Mouse (Mus musculus) hindbrain, embryonic 11.5 days (tissue): ENCODE measurements around the gene Gm10220. TPM values are rescaled to one million over a fixed set of nuclear protein-coding genes. Genes with fewer than 3 reads are reported as not detected.
"Not testable (repeated sequence)": the region's sequence is repeated elsewhere in the genome, so short reads cannot be mapped to it uniquely, and the experiment has no call there.

Experiments
- ATAC-seq: fragments of 200-750 bp; cut with Nextera tagmentation; 2 replicates; pipeline ENCODE4 v1.8.0; 2017; ENCODE audit warnings: mild to moderate bottlenecking, moderate TSS enrichment, moderate library complexity; ENCODE audit not compliant: low FRiP score
- DNase-seq: peaks from one replicate; pipeline ENCODE4 v3.0.0-alpha.2; 2015; ENCODE audit warnings: low spot score
- H3K27ac ChIP-seq: fragments of 300-500 bp; sonication (generic); 2 replicates; pipeline ENCODE4 v1.5.1; 2014; ENCODE audit warnings: mild to moderate bottlenecking, low read depth, low read length
- H3K27me3 ChIP-seq: fragments of 300-500 bp; sonication (generic); 2 replicates; pipeline ENCODE4 v1.6.1; 2014; ENCODE audit warnings: mild to moderate bottlenecking, low read length, moderate library complexity, mixed read lengths; ENCODE audit not compliant: control insufficient read depth, insufficient read depth
- H3K36me3 ChIP-seq: fragments of 300-500 bp; sonication (generic); 2 replicates; pipeline ENCODE4 v1.6.1; 2014; ENCODE audit warnings: mild to moderate bottlenecking, low read length, moderate library complexity, mixed read lengths; ENCODE audit not compliant: control insufficient read depth, insufficient read depth
- H3K4me1 ChIP-seq: fragments of 300-500 bp; sonication (generic); replicated peaks from 2 replicates; pipeline ENCODE4 v1.6.1; 2014; ENCODE audit warnings: low read length, mixed read lengths; ENCODE audit not compliant: control insufficient read depth, insufficient read depth
- H3K4me2 ChIP-seq: fragments of 300-500 bp; sonication (generic); replicated peaks from 2 replicates; pipeline ENCODE4 v1.6.1; 2014; ENCODE audit warnings: mild to moderate bottlenecking, low read depth, low read length
- H3K4me3 ChIP-seq: fragments of 300-500 bp; sonication (generic); 2 replicates; pipeline ENCODE4 v1.5.1; 2014; ENCODE audit warnings: low read depth, low read length
- H3K9ac ChIP-seq: fragments of 300-500 bp; sonication (generic); 2 replicates; pipeline ENCODE4 v1.6.1; 2014; ENCODE audit warnings: low read depth, low read length
- H3K9me3 ChIP-seq: fragments of 300-500 bp; sonication (generic); 2 replicates; pipeline ENCODE4 v1.6.1; 2016; ENCODE audit warnings: low read length; ENCODE audit not compliant: control insufficient read depth
- WGBS: fragments of 180-500 bp; shearing (Covaris S2); extraction: QIAGEN DNeasy Blood & Tissue Kit; methylation state at CpG from one replicate; pipeline ENCODE4 v1.1.7; 2014; 5-methylcytosine and 5-hydroxymethylcytosine counted together
- polyA plus RNA-seq: library from polyadenylated mRNA; unstranded; fragments of >200 nt; fragmentation: Nextera tagmentation; extraction: Ambion mirVana; gene quantifications from 2 replicates; pipeline ENCODE4 v1.2.1, GENCODE M21; 2014

Gm10220 gene
- polyA plus RNA-seq, 1 experiment from 2014 or later = 0.12 TPM

GRCm38 (mm10) chr5:26079023-26079422 lies 42.2 kb downstream of the Gm10220 start:
- not testable (repeated sequence) for H3K4me3 ChIP-seq, H3K9ac ChIP-seq, H3K27me3 ChIP-seq, ATAC-seq, H3K27ac ChIP-seq, H3K4me2 ChIP-seq, H3K36me3 ChIP-seq, H3K9me3 ChIP-seq, H3K4me1 ChIP-seq
- peak; percentile 26 for DNase-seq

- Histone ChIP-seq H3K27me3 (no peaks in the 10 kb centered on the region), H3K9me3 (no peaks in the 10 kb centered on the region), H3K9ac (no peak overlapping the region), H3K36me3 (no peaks in the 10 kb centered on the region), H3K27ac (no peak overlapping the region), H3K4me3 (no peak overlapping the region), H3K4me1 (no peaks in the 10 kb centered on the region), H3K4me2 (no peak overlapping the region)
- WGBS = 89% methylated on average over 24 of the region's 24 CpGs
- no peak for DNase-seq
- no peak for ATAC-seq
These were observed 50.5 kb downstream of the Gm10220 start for GRCm38 (mm10) chr5:26070716-26071115.

Other genes starting within 250 kb of the Gm10220 start
- 0.11 TPM in 1 of 2 replicates, not detected in the other for gene Gm21663, start 179.0 kb downstream of the Gm10220 start, polyA plus RNA-seq
- gene Gm21671, start 167.0 kb downstream of the Gm10220 start, polyA plus RNA-seq = 0.14 TPM in 1 of 2 replicates, not detected in the other
- 0.06 TPM in 1 of 2 replicates, not detected in the other for gene Gm21680, start 148.8 kb downstream of the Gm10220 start, polyA plus RNA-seq
- 0.04 TPM in 1 of 2 replicates, not detected in the other for gene Gm21698, start 132.8 kb downstream of the Gm10220 start, polyA plus RNA-seq
- gene Gm1979, start 116.6 kb downstream of the Gm10220 start, polyA plus RNA-seq = not detected in 2 replicates
- not detected in 2 replicates for gene Gm5862, start 98.5 kb downstream of the Gm10220 start, polyA plus RNA-seq
- not detected in 2 replicates for gene Speer4a, start 81.9 kb downstream of the Gm10220 start, polyA plus RNA-seq
- 0.09 TPM in 1 of 2 replicates, not detected in the other for gene Gm7347, start 62.8 kb downstream of the Gm10220 start, polyA plus RNA-seq
- gene Gm10471, start 32.1 kb downstream of the Gm10220 start, polyA plus RNA-seq = not detected in 2 replicates
- gene 5031410I06Rik, start 16.1 kb downstream of the Gm10220 start, polyA plus RNA-seq = 0.23 TPM in 1 of 2 replicates, not detected in the other
- gene Gm7361, start 136.3 kb upstream of the Gm10220 start, polyA plus RNA-seq = 0.06 TPM in 1 of 2 replicates, not detected in the other